9 mouse cellular contexts compared by ENCODE assay signal in genomic region chr9:81631581-81632091, GRCm38 (mm10). TPM values are rescaled to one million over a fixed set of nuclear protein-coding genes. Genes with fewer than 3 reads are reported as not detected.
DNase-seq lines count a peak whose midpoint lies in the region; ATAC-seq lines count a peak whose summit lies in the region.
"Had no signal": no experiment of that assay in that cellular context is flagged by ENCODE, and none has a peak within 500 bp of the region (broad histone marks: within the 10 kb centered on the region; RNA-seq: fewer than 3 reads in every experiment).

No protein-coding gene starts in this region.

- H3K4me3 ChIP-seq in kidney, embryonic 16.5 days (ENCODE audit: low read length) = peak overlapping the region; percentile 70
- no peak overlapping the region; the same call in 1 of the 2 replicates for H3K4me3 ChIP-seq in liver, embryonic 16.5 days (ENCODE audit: low read depth, low read length)

- no peak overlapping the region for H3K9ac ChIP-seq in kidney, embryonic 16.5 days (replicated peaks; ENCODE audit: low read length)
- no peak overlapping the region for H3K9ac ChIP-seq in liver, embryonic 16.5 days (ENCODE audit: low read depth, low read length)

- no peaks in the 10 kb centered on the region for H3K36me3 ChIP-seq in kidney, embryonic 16.5 days (ENCODE audit: insufficient read depth, low read length)
- H3K36me3 ChIP-seq in liver, embryonic 16.5 days (ENCODE audit: control insufficient read depth, insufficient read depth) = no peaks in the 10 kb centered on the region

- H3K4me2 ChIP-seq in kidney, embryonic 16.5 days (replicated peaks; ENCODE audit: low read depth, low read length) = peak overlapping the region; percentile 98
- 0 out of 2 replicates have a peak overlapping the region, but pooled peaks have one; percentile 49 for H3K4me2 ChIP-seq in liver, embryonic 16.5 days (ENCODE audit: low read depth, low read length)

- H3K9me3 ChIP-seq in kidney, embryonic 16.5 days (ENCODE audit: low read length) = no peaks in the 10 kb centered on the region
- no peaks in the 10 kb centered on the region for H3K9me3 ChIP-seq in liver, embryonic 16.5 days (replicated peaks; ENCODE audit: control insufficient read depth, low read length)

- DNase-seq in heart, adult 11 months = peak; percentile 90
- DNase-seq in heart, adult 9 months (ENCODE audit: low spot score in 2 of 2) = no peak
- peak; percentile 43 for DNase-seq in adrenal gland, postnatal 25 days
- peak; percentile 22 to 36 for DNase-seq in frontal cortex, postnatal 14 days (ENCODE audit: low spot score in 2 of 2)
- DNase-seq in right cerebral cortex, adult 2 months (ENCODE audit: low spot score in 2 of 2) = peak; percentile 42 to 50
- DNase-seq in gastrocnemius, adult 8-10 months (ENCODE audit: low spot score in 2 of 2) = no peak

- ATAC-seq in kidney, embryonic 16.5 days (ENCODE audit: low FRiP score, low TSS enrichment) = peak; percentile 3; the same call in 1 of the 2 replicates
- no peak for ATAC-seq in liver, embryonic 16.5 days (ENCODE audit: low read depth)

- H3K27me3 ChIP-seq in kidney, embryonic 16.5 days (ENCODE audit: insufficient read depth, low read length) = peaks cover 58% of the 10 kb centered on the region
- H3K27me3 ChIP-seq in liver, embryonic 16.5 days (ENCODE audit: control insufficient read depth, insufficient read depth, low read depth, low read length) = peaks cover 43% of the 10 kb centered on the region

- no peak overlapping the region for H3K27ac ChIP-seq in kidney, embryonic 16.5 days (ENCODE audit: low read length)
- no peak overlapping the region for H3K27ac ChIP-seq in liver, embryonic 16.5 days (ENCODE audit: low read length)

- peaks cover 19% of the 10 kb centered on the region for H3K4me1 ChIP-seq in kidney, embryonic 16.5 days (ENCODE audit: insufficient read depth, low read length)
- H3K4me1 ChIP-seq in liver, embryonic 16.5 days (ENCODE audit: control insufficient read depth, low read depth, low read length) = no peaks in the 10 kb centered on the region

- 3% methylated on average over 27 of the region's 27 CpGs for WGBS in kidney, embryonic 16.5 days
- WGBS in liver, embryonic 16.5 days (ENCODE audit: insufficient replicate concordance) = 4% methylated on average over 27 of the region's 27 CpGs

RNA-seq across cellular contexts. Expression of gene Htr1b, which starts 2.0 kb away (rescaled TPM):
- total RNA-seq in adrenal gland, postnatal 25 days (2021) = 13.4 and 19.5 TPM in 2 replicates
- polyA plus RNA-seq in kidney, embryonic 16.5 days (2015; fragmentation: Nextera tagmentation; extraction: Ambion mirVana) = 0.26 and 0.45 TPM in 2 replicates
- polyA plus RNA-seq in liver, embryonic 16.5 days (2015; fragmentation: Nextera tagmentation; extraction: Ambion mirVana) = 0.02 and 0.06 TPM in 2 replicates
- under 1 TPM in 3 of 4 experiments, not detected in 1; 0.07 to 0.21 (median 0.20) TPM for total RNA-seq in gastrocnemius, adult 8-10 months (2022)
- polyA plus RNA-seq: testis, adult 2 months had no signal

Comparison
In these comparisons a context has a peak if more than half of its experiments do, and no peak if none do; other contexts are left out.
1. DNase-seq: peak in heart, adult 11 months (single experiment), adrenal gland, postnatal 25 days (single experiment), frontal cortex, postnatal 14 days (2 of 2) and right cerebral cortex, adult 2 months (2 of 2); none in heart, adult 9 months (0 of 2) and gastrocnemius, adult 8-10 months (0 of 2).
2. RNA of gene Htr1b, which starts 2.0 kb away (total RNA-seq): 13.4 to 19.5 TPM in adrenal gland, postnatal 25 days; 0.07 to 0.21 TPM in gastrocnemius, adult 8-10 months; every median in the first group is over 10 times any median in the second.